Mouse (Mus musculus): ENCODE data around the gene 4931408C20Rik.

DNA sequence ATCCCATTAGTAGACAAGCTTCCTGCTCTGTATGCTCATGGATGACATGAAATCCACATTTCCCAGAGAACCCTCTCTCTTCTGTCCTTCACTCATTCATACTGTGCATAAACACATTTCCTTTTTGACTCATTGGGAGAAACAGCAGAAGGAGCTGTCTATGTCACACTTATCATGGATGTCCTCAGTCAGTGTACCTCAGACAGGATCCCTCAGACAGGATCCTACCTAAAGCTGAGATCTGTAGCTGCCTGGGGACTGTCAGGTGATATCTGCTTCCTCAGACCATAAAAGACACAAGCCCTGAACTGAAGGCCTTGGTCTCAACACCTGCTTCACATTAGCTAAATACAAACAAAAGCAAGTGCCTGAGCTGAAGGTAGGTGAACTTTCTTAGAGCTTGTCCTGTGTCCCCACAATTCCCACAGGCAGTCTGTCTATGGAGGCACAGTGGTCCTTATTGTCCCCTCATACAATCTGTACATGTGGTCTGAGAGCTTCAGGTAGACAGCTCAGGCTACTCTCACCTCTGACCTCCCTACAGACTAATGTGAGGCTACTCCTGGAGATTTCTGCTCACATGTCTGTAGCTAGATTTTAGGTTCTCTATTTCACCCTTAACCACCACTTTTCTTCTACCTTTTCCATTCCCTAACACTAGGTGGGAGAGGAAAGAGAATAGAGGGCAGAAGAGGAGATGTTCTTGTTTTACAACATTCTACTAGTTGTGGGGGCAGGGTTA lies 1.1 kb downstream of the 4931408C20Rik start:
- TF ChIP-seq CTCF (IDR thresholded peaks at IDR 0.05; ENCODE audit: low read depth) (no peak), EP300 (IDR thresholded peaks at IDR 0.05; ENCODE audit: low read depth) (no peak)
